In genomic region chr7:83489790-83490189, GRCm38 (mm10) we compare ENCODE assay signal across 9 mouse cellular contexts.
DNase-seq lines count a peak whose midpoint lies in the region; ATAC-seq and TF ChIP-seq lines count a peak whose summit lies in the region.
"Had no signal": no experiment of that assay in that cellular context is flagged by ENCODE, and none has a peak within 500 bp of the region (broad histone marks: within the 10 kb centered on the region; RNA-seq: fewer than 3 reads in every experiment).

No protein-coding gene starts in this region.

- no peak overlapping the region for H3K4me3 ChIP-seq in spleen, adult 2 months (ENCODE audit: extremely low read depth, insufficient read depth, insufficient read length)
- H3K4me3 ChIP-seq in forebrain, embryonic 14.5 days (ENCODE audit: low read depth, low read length) = no peak overlapping the region
- H3K4me3 ChIP-seq in midbrain, postnatal 0 days (ENCODE audit: low read depth, low read length) = no peak overlapping the region
- H3K4me3 ChIP-seq: megakaryocyte, embryonic 14.5 days had no signal

- WGBS in spleen, adult 2 months = 97% methylated on average over 1 of the region's 1 CpGs
- 91% methylated on average over 1 of the region's 1 CpGs for WGBS in forebrain, embryonic 14.5 days
- WGBS in midbrain, postnatal 0 days = 71% methylated on average over 1 of the region's 1 CpGs

- H3K36me3 ChIP-seq in spleen, adult 2 months (ENCODE audit: control insufficient read depth, insufficient read depth, low read length) = no peaks in the 10 kb centered on the region
- no peaks in the 10 kb centered on the region for H3K36me3 ChIP-seq in forebrain, embryonic 14.5 days (ENCODE audit: control insufficient read depth, insufficient read depth, low read length)
- no peaks in the 10 kb centered on the region for H3K36me3 ChIP-seq in midbrain, postnatal 0 days (ENCODE audit: insufficient read depth, low read length)

- peak; percentile 33; the same call in 1 of the 2 replicates for TF ChIP-seq CTCF in spleen, adult 2 months (IDR thresholded peaks at IDR 0.05; ENCODE audit: extremely low read depth, insufficient read depth, insufficient read length, insufficient replicate concordance)
- TF ChIP-seq CTCF in midbrain, postnatal 0 days (IDR thresholded peaks at IDR 0.05) = peak; percentile 74

- peak; percentile 37 for DNase-seq in cerebellum, adult 9-10 months
- no peak for DNase-seq in cerebellum, adult 9-11 months
- DNase-seq in spleen, adult 2 months (ENCODE audit: low read depth in 1 of 2, low spot score in 2 of 2) = peak; percentile 13 to 15
- DNase-seq in spleen, postnatal 14 days (ENCODE audit: low spot score in 2 of 2) = no peak
- peak; percentile 64 for DNase-seq in forebrain, embryonic 14.5 days (ENCODE audit: low spot score)
- peak; percentile 43 for DNase-seq in layer of hippocampus, adult 11-12 months (ENCODE audit: low spot score)
- DNase-seq in midbrain, postnatal 0 days (ENCODE audit: low spot score) = peak; percentile 63
- DNase-seq in MN1 (ENCODE audit: low spot score) = no peak

- H3K4me2 ChIP-seq in forebrain, embryonic 14.5 days (ENCODE audit: low read length) = no peak overlapping the region
- no peak overlapping the region for H3K4me2 ChIP-seq in midbrain, postnatal 0 days (ENCODE audit: low read depth, low read length, poor library complexity, severe bottlenecking)

- H3K27ac ChIP-seq in spleen, adult 2 months (ENCODE audit: insufficient read depth, low read length) = no peak overlapping the region
- no peak overlapping the region for H3K27ac ChIP-seq in forebrain, embryonic 14.5 days (ENCODE audit: low read depth, low read length)
- no peak overlapping the region for H3K27ac ChIP-seq in midbrain, postnatal 0 days (ENCODE audit: low read depth, low read length)

- ATAC-seq in forebrain, embryonic 14.5 days = peak; percentile 71
- ATAC-seq in midbrain, postnatal 0 days (ENCODE audit: low FRiP score) = no peak

- no peaks in the 10 kb centered on the region for H3K9me3 ChIP-seq in forebrain, embryonic 14.5 days (replicated peaks; ENCODE audit: control insufficient read depth, low read length)
- no peaks in the 10 kb centered on the region for H3K9me3 ChIP-seq in midbrain, postnatal 0 days (ENCODE audit: low read length)
- H3K9me3 ChIP-seq: megakaryocyte, embryonic 14.5 days had no signal

- no peak overlapping the region for H3K9ac ChIP-seq in forebrain, embryonic 14.5 days (ENCODE audit: low read length)
- no peak overlapping the region for H3K9ac ChIP-seq in midbrain, postnatal 0 days (replicated peaks; ENCODE audit: low read length, poor library complexity, severe bottlenecking)

- TF ChIP-seq POLR2A in spleen, adult 2 months (IDR thresholded peaks at IDR 0.05; ENCODE audit: low read depth, low read length) = no peak

- H3K4me1 ChIP-seq in spleen, adult 2 months (ENCODE audit: control insufficient read depth, insufficient read depth, insufficient read length) = no peaks in the 10 kb centered on the region
- no peaks in the 10 kb centered on the region for H3K4me1 ChIP-seq in forebrain, embryonic 14.5 days (ENCODE audit: control insufficient read depth, insufficient read depth, low read length)
- no peaks in the 10 kb centered on the region for H3K4me1 ChIP-seq in midbrain, postnatal 0 days (ENCODE audit: insufficient read depth, low read length)
- H3K4me1 ChIP-seq: megakaryocyte, embryonic 14.5 days had no signal

- H3K27me3 ChIP-seq in spleen, adult 2 months (ENCODE audit: control insufficient read depth, insufficient read depth, low read length) = no peaks in the 10 kb centered on the region
- no peaks in the 10 kb centered on the region for H3K27me3 ChIP-seq in forebrain, embryonic 14.5 days (replicated peaks; ENCODE audit: control insufficient read depth, insufficient read depth, low read length)
- H3K27me3 ChIP-seq in midbrain, postnatal 0 days (ENCODE audit: insufficient read depth, low read length) = no peaks in the 10 kb centered on the region
- H3K27me3 ChIP-seq: megakaryocyte, embryonic 14.5 days had no signal

Comparison
In these comparisons a context has a peak if more than half of its experiments do, and no peak if none do; other contexts are left out.
1. DNase-seq: peak in cerebellum, adult 9-10 months (single experiment), spleen, adult 2 months (2 of 2), forebrain, embryonic 14.5 days (single experiment), layer of hippocampus, adult 11-12 months (single experiment) and midbrain, postnatal 0 days (single experiment); none in cerebellum, adult 9-11 months (single experiment), spleen, postnatal 14 days (0 of 2) and MN1 (single experiment).